Mouse (Mus musculus) heart, embryonic 11.5 days (tissue): ENCODE measurements around the gene Cpa1. TPM values are rescaled to one million over a fixed set of nuclear protein-coding genes. Genes with fewer than 3 reads are reported as not detected.
A peak's percentile ranks its signal among the peaks of the same experiment; 100 is the strongest.

Experiments
- ATAC-seq: fragments of 200-750 bp; cut with Nextera tagmentation; replicated peaks from 2 replicates; pipeline ENCODE4 v1.8.0; 2017; ENCODE audit warnings: moderate library complexity; ENCODE audit not compliant: insufficient number of reproducible peaks, low FRiP score, low TSS enrichment
- H3K27ac ChIP-seq: fragments of 300-500 bp; sonication (generic); 2 replicates; pipeline ENCODE4 v1.5.1; 2014; ENCODE audit warnings: mild to moderate bottlenecking, low read depth, low read length
- H3K27me3 ChIP-seq: fragments of 300-500 bp; sonication (generic); 2 replicates; pipeline ENCODE4 v1.6.1; 2014; ENCODE audit warnings: mild to moderate bottlenecking, low read length, mixed read lengths; ENCODE audit not compliant: control insufficient read depth, insufficient read depth
- H3K36me3 ChIP-seq: fragments of 300-500 bp; sonication (generic); 2 replicates; pipeline ENCODE4 v1.6.1; 2014; ENCODE audit warnings: mild to moderate bottlenecking, low read length, moderate library complexity, mixed read lengths; ENCODE audit not compliant: control insufficient read depth, insufficient read depth
- H3K4me1 ChIP-seq: fragments of 300-500 bp; sonication (generic); 2 replicates; pipeline ENCODE4 v1.6.1; 2014; ENCODE audit warnings: low read length; ENCODE audit not compliant: control insufficient read depth, insufficient read depth
- H3K4me2 ChIP-seq: fragments of 300-500 bp; sonication (generic); 2 replicates; pipeline ENCODE4 v1.6.1; 2014; ENCODE audit warnings: mild to moderate bottlenecking, moderate library complexity
- H3K4me3 ChIP-seq: fragments of 300-500 bp; sonication (generic); 2 replicates; pipeline ENCODE4 v1.5.1; 2014; ENCODE audit warnings: low read depth, low read length
- H3K9ac ChIP-seq: fragments of 300-500 bp; sonication (generic); 2 replicates; pipeline ENCODE4 v1.6.1; 2014; ENCODE audit warnings: mild to moderate bottlenecking, low read depth, low read length, moderate library complexity
- H3K9me3 ChIP-seq: fragments of 300-500 bp; sonication (generic); replicated peaks from 2 replicates; pipeline ENCODE4 v1.6.1; 2016; ENCODE audit warnings: low read length; ENCODE audit not compliant: control insufficient read depth
- WGBS: fragments of 180-500 bp; shearing (Covaris S2); extraction: QIAGEN DNeasy Blood & Tissue Kit; methylation state at CpG from one replicate; pipeline ENCODE4 v1.1.7; 2014; ENCODE audit not compliant: insufficient replicate concordance; 5-methylcytosine and 5-hydroxymethylcytosine counted together
- polyA plus RNA-seq: library from polyadenylated mRNA; unstranded; fragments of >200 nt; fragmentation: Nextera tagmentation; extraction: Ambion mirVana; gene quantifications from 2 replicates; pipeline ENCODE4 v1.2.1, GENCODE M21; 2014

Gene Cpa1
- polyA plus RNA-seq, 1 experiment from 2014 or later, result 2.5 TPM

DNA sequence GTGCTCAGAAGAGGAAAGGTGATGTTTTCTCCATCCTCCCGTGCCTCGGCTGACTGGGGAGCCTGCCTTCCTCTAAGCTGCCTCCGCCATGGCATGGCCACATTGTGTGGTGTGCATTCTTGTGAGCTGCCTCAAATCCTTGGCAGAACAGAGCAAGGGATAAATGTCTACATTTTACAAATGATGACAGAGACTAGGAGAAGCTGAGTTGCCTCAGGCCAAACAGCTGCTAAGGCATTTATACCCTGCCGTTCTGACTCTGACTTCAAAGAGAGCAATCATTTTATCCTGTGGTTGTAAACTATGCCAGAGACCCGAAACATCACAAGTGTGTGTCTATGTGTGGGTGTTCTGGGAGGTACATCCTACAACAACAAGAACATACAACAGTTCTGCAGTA, 28.6 kb downstream of the Cpa1 start:
- WGBS, result 71% methylated on average over 5 of the region's 5 CpGs
- Histone ChIP-seq H3K4me1 (peaks cover 16% of the 10 kb centered on the region), H3K27me3 (no peaks in the 10 kb centered on the region; the same call in 1 of the 2 replicates), H3K9me3 (no peaks in the 10 kb centered on the region), H3K4me2 (no peak overlapping the region), H3K27ac (no peak overlapping the region), H3K9ac (no peak overlapping the region), H3K36me3 (no peaks in the 10 kb centered on the region), H3K4me3 (no peak overlapping the region)
- no peak for ATAC-seq

DNA sequence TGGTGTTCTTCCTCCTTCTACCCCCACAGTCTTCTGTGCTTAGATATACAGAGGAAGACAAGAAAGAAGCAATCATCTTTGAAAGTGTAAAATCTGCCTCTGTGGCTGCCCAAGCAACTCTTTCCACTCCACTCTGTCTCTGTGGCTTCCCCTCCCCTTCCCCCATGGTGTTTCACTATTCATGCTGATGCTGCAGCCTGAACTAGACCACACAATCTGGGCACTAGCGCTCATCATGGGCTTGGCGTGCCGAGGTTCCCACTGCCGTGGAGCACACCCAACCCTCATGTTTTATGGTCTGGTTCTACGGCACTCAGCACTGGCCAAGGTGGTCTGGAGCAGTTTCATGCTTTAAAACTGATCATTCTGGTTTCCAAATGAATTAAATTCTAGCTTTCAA, 32.7 kb downstream of the Cpa1 start:
- H3K4me1 ChIP-seq, result peaks cover 34% of the 10 kb centered on the region
- ATAC-seq, result no peak

DNA sequence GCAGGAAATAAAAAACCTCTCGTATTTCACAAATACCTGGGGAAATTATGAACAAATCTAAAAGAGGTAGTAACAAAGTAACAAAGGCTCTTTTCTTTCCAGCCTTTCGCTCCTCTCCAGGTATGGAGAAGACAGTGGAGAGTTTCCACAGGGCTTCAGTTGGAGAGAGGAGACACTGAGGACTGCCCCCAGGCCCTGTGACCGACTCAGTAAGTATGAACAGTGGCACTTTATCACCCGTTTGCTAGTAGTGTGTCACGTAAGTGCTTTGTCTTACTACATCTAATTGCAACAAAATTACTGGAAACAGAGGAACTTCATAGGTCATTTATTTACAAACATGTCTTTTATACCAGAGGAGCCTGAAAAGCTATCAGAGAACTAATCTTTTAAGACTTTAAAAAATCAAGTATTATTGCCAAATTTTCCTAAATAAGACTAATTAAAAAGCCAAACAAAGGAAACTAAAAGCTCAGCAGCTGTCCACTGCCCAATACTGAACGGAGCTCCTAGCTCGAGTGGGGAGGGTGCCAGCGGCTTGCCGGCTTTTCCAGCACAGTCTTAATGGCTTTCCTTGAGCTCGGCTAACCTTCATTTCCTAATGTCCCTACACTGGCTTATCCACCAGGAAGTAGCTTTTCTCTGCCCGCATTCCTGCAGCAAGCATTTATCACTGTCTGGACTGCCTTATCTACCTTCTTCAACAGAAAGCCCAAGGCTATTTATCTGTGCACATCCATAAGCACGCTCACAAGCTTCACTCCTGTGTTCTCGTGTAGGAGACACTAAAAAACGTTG, 34.9 kb downstream of the Cpa1 start:
- peaks cover 36% of the 10 kb centered on the region for H3K4me1 ChIP-seq
- no peaks in the 10 kb centered on the region; the same call in 1 of the 2 replicates for H3K27me3 ChIP-seq
- no peaks in the 10 kb centered on the region for H3K9me3 ChIP-seq
- 14% methylated on average over 14 of the region's 14 CpGs for WGBS
- H3K36me3 ChIP-seq, result no peaks in the 10 kb centered on the region
- H3K9ac ChIP-seq, result no peak overlapping the region; the same call in 1 of the 2 replicates
- ATAC-seq, result no peak
- no peak overlapping the region for H3K4me3 ChIP-seq
- H3K27ac ChIP-seq, result peak overlapping the region; percentile 81
- peak overlapping the region; percentile 42 for H3K4me2 ChIP-seq

More for the DNA sequence above, 32.7 kb downstream of the Cpa1 start:
- Histone ChIP-seq H3K9ac (no peak overlapping the region), H3K4me3 (no peak overlapping the region), H3K36me3 (no peaks in the 10 kb centered on the region), H3K4me2 (no peak overlapping the region), H3K9me3 (no peaks in the 10 kb centered on the region), H3K27ac (no peak overlapping the region), H3K27me3 (no peaks in the 10 kb centered on the region; the same call in 1 of the 2 replicates)
- WGBS, result 85% methylated on average over 5 of the region's 5 CpGs

DNA sequence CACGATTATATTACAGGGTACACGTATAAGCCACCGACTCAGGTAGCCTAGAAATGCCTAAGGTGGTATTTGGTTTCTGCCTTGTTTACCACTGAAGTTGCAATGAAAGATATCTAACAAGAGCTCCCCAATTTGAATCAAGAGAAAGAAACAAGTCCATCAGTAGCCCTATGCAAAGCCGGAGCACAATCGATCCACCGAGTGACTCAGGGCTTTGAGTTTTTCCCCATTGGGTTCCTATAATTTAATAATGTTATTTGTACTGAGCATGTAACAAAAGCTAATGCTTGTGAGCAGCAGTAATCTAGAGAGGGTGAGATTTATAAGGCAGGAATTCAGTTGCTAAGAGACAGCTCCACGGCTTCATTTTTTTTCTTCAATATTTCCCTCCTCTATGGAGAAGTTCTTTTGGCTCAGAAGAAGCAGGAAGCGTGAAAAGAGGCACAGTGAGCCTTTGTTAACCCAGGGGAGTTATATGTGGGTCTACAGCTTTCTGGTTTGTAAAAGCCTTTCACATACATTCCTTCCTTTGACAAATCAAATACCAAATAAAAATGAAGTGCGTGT, 35.8 kb downstream of the Cpa1 start:
- no peaks in the 10 kb centered on the region for H3K27me3 ChIP-seq
- no peaks in the 10 kb centered on the region for H3K9me3 ChIP-seq
- WGBS, result 66% methylated on average over 9 of the region's 9 CpGs
- H3K4me1 ChIP-seq, result peaks cover 39% of the 10 kb centered on the region
- H3K4me2 ChIP-seq, result no peak overlapping the region
- no peak for ATAC-seq
- no peak overlapping the region for H3K9ac ChIP-seq
- no peak overlapping the region for H3K4me3 ChIP-seq
- peak overlapping the region; percentile 81 for H3K27ac ChIP-seq
- no peaks in the 10 kb centered on the region for H3K36me3 ChIP-seq

DNA sequence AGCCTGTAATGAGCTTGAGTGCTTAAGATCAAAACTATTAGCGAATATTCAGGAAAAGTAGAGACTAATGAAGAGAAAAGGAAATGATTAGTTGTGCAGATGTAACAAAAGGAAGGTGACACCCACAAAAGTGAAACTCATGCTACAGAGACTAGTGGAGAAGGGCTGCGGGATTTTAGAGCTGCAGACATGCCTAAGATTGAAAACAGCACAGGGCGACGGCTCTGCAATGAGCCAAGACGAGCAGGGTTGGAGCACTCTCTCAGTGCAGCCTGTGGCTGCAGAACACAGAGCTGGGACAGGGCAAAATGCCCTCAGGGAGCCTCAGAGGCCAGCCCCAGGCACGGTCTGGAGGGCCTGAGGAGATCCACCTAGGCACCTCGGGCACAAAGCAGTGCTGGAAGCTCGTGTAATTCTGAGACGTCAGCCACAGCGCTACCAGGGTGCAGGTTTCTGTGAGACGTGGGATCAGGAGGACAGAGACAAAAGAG, 36.3 kb downstream of the Cpa1 start:
- peak overlapping the region; percentile 81 for H3K27ac ChIP-seq
- ATAC-seq, result no peak
- no peaks in the 10 kb centered on the region for H3K9me3 ChIP-seq
- H3K9ac ChIP-seq, result peak overlapping the region; percentile 6
- no peaks in the 10 kb centered on the region for H3K27me3 ChIP-seq
- H3K4me2 ChIP-seq, result peak overlapping the region; percentile 14
- no peak overlapping the region for H3K4me3 ChIP-seq
- no peaks in the 10 kb centered on the region for H3K36me3 ChIP-seq
- WGBS, result 26% methylated on average over 11 of the region's 11 CpGs
- H3K4me1 ChIP-seq, result peaks cover 39% of the 10 kb centered on the region

DNA sequence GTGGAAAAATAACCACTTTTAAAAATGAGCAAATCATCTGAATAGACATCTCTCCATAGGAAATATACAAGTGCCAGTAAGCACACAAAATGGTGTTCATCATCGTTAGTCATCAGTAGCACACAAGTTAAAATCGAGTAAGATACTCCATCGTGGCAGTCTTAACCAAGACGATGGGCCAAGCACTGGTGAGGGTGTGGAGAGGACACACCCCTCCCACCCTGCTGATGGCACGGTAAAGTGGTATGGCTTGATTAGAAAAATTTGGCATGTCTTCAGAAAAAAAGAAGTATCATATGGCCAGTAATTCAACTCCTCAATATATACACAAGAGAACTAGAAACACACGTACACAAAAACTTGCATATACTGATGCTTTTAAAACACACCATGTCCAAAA, 37.5 kb downstream of the Cpa1 start:
- Histone ChIP-seq H3K4me3 (no peak overlapping the region), H3K36me3 (no peaks in the 10 kb centered on the region), H3K27me3 (no peaks in the 10 kb centered on the region), H3K9ac (no peak overlapping the region), H3K9me3 (no peaks in the 10 kb centered on the region), H3K4me1 (peaks cover 39% of the 10 kb centered on the region), H3K27ac (no peak overlapping the region), H3K4me2 (no peak overlapping the region)
- 80% methylated on average over 6 of the region's 6 CpGs for WGBS
- ATAC-seq, result no peak

DNA sequence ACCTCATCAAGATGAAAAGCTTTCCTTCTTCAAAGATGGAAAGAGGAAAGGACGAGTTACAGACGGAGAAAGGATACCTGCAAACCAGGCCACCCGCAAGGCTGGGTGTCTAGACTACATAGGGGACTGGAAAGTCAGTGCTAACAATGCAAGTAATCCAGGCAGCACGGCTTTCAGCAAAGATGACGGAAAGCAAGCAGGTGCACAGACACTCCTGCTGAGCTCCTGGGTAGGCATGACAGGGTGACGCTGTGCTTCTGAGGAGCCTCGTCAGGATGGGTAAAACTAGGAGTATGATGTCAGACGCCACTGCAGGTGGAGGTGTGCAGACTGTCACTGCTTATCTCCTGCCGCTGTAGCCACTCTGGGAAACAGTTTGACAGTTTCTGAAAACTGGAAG, 38.6 kb downstream of the Cpa1 start:
- peaks cover 40% of the 10 kb centered on the region for H3K4me1 ChIP-seq
- no peak overlapping the region for H3K4me2 ChIP-seq
- no peak overlapping the region for H3K9ac ChIP-seq
- no peaks in the 10 kb centered on the region for H3K9me3 ChIP-seq
- no peaks in the 10 kb centered on the region for H3K27me3 ChIP-seq
- 63% methylated on average over 9 of the region's 9 CpGs for WGBS
- no peaks in the 10 kb centered on the region for H3K36me3 ChIP-seq
- no peak for ATAC-seq
- H3K27ac ChIP-seq, result no peak overlapping the region
- no peak overlapping the region for H3K4me3 ChIP-seq

DNA sequence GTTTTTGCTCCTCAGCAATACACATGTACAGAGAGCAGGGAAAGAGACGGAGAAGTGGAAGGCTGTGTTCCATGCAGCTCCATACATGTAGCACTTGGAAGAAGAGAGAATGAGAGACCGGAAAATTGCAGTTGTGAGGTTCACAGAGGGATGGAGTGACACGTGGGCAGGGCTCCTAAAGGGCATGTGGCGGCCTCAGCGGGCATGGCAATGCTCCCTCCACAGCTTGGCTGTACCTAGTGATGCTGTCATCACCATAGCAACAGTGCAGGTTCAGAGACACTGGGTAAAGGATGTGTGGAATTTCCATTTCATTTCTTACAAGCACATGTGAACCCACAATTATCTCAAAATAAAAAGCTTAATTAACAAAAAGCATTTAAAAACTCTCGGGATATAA, 39.5 kb downstream of the Cpa1 start:
- Histone ChIP-seq H3K27ac (0 out of 2 replicates have a peak overlapping the region, but pooled peaks have one; percentile 4), H3K4me1 (peaks cover 38% of the 10 kb centered on the region)

More for the DNA sequence above, 39.5 kb downstream of the Cpa1 start:
- Histone ChIP-seq H3K36me3 (no peaks in the 10 kb centered on the region), H3K9me3 (no peaks in the 10 kb centered on the region), H3K9ac (no peak overlapping the region), H3K4me3 (no peak overlapping the region), H3K4me2 (no peak overlapping the region), H3K27me3 (no peaks in the 10 kb centered on the region)
- 81% methylated on average over 6 of the region's 6 CpGs for WGBS
- ATAC-seq, result no peak
